Mouse (Mus musculus): ENCODE measurements at regions not wholly inside any gene's neighbourhood (a gene's known extent, or its start where the extent isn't known, plus 50 kb on each side); places are given as distances from the start of the nearest gene placed in this dataset.

DNA sequence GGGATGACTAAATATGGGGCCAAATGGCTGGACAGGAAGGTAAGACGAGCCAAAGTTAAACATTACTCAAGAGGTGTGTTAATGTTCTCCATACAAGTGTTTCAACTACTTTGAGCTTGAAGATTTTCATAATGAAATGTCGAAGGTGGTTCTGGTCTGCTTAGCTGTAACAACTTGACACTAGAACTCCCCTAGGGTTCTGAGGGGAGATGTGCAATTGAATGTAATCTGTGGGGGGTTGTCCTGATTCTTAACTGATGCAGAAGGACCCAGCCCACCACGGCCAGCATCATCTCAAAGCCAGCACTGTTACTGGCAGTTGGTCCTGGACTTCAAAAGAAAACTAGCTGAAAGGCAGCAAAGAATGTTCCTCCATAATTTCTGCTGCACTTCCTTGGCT lies 55.3 kb downstream of the Gpr88 start:
- DNase-seq, result no peak

DNA sequence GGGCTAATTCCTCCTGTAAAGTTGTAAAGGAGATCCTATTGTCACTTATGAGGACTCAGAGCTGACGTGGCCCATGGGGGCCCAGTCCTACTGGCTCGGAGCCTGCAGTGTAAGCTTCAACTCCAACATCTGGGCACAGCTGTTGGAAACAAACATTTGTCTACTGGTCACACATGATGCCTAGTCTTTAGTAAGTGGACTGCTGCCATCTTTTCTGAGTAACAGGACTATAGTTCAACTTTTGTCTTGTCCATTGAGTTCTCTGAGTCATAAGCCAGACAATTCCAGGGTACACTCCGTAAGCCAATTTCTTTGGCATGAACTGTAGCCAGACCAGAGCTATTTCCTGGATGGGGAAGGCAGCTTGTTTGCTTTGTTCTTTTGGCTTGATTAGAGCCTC lies 58.6 kb downstream of the Gpr88 start:
- DNase-seq, result no peak

DNA sequence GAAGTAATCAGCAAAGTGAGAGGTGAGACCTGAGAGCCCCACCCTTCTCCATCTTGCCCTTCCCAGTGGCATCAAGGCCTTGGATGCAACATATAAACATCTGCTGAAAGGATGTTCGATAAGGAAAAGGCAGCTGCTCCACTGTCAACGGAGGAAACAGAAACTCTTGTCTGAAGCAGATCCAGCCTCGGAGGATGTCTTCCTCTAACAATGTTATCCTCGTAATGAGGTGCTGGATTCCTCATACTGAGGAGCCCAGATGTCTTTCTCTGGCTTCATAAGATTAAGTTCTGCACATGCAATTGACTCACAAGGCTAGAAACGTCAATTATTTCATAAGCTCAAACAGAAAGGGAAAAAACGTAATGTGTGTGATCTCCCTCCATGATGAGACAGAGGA lies 61.8 kb upstream of the Vcam1 start:
- no peak for DNase-seq

DNA sequence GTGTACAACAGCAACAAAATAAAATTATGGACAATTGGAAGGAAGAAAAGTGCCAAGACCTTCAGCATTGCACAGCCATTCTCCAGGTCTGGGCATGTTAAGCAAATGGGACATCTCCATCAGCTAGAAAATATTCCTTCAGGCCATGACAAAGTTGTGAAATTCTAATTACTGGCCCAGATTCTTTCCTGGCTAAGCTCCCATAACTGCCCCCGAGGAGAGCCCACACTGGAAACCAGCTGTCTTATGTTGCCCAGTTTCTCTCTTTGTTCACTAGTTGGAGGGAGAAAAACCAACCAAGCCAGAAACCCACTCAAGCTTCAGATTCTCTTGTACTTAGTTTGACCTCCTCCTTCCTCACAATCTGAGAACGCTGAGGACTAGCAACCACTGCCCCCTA lies 61.2 kb upstream of the Vcam1 start:
- no peak for DNase-seq

DNA sequence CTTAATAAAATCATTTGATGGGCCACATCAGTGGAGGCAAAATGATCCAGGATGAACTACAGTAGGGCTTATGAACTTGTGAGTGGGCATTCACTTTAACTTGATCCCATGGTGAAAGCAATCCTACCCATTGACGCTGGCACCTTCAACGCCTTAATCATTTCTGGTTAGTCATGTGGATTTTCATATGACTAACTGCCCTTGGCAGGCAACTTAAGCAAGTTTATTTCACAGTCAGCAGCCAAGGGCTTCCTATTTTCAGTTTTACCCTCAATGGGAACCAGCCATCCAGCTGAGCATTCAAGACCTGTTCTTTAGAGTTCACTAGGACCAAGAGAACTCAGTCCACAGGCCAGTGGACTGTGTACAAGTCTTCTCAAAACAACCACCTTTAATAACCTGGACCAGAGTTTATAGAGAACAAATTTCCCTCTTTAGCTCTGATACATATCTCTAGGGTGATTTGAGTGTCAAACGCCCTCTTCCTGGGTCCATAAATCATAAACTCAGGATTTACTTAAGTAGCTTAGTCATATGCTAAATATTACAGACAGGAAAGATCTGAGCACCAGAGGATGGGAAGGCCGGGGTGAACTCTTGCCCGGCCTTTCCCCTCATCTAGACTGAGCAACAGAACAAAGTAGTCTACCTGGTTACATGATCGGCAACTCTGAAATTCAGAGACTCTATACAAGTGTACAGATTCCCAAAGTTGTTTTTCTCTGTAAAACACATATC lies 60.0 kb upstream of the Vcam1 start:
- DNase-seq, result no peak

DNA sequence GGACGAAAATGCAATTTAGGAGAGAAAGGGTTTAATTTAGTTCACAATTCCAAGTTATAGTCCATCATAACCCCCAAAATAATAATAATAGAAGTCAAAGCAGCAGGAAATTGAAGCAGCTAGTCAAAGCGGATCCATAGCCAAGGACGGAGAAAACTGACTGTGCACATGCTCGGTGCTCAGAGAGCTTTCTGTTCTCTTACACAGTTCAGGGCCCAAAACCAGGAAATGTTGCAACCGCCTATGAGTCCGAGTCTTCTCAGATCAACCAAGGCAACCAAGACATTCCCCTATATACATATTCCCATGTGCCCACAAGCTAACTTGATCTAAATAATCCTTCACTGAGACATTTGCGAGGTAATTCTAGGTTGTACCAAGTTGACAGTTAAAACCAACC lies 55.7 kb upstream of the Vcam1 start:
- no peak for DNase-seq

DNA sequence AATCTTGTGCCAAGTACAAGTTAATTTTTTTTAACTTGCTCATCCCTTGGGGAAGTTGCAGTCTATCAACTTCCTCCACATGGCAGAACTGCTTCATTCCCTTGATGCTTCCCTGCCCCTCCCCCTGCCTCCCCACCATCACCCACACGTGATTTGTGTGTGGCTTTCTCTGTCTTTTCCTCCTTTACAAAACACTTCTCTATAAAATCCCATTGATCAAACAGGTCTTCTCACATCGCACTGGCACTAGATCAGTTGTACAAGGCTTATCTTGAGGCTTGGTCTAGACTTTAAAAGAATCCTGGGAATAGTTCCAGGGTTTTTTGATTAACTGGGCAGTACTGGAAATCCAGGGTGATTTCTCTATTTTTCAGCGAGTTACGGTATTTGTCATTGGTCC lies 55.0 kb upstream of the Vcam1 start:
- DNase-seq, result peak; percentile 31

DNA sequence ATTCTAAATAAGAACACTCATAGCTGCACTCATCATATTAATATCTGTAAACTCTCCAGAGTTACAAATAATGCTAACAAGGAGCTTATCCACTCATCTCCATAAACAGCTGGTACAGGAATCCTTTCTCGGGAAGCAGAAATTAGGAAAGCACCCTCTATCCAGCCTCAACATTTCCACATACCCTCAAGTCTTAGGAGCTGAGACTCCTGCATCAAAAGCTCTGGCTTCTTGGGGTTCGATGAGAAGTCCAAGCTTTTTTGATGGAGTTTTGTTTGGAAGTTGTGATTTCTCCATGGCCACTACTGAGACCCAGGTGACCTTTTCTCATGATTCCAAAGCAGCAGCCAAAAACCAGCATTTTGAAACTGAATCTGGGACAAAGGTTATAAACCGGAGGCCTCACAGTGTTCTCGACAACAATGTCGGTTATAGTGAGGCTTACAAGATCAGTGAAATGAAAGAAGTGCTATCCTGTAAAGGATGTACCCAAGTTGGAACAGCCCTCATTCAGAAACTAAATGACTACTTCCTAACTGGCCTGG lies 50.9 kb upstream of the Vcam1 start:
- no peak for DNase-seq
